In the genomic region with DNA sequence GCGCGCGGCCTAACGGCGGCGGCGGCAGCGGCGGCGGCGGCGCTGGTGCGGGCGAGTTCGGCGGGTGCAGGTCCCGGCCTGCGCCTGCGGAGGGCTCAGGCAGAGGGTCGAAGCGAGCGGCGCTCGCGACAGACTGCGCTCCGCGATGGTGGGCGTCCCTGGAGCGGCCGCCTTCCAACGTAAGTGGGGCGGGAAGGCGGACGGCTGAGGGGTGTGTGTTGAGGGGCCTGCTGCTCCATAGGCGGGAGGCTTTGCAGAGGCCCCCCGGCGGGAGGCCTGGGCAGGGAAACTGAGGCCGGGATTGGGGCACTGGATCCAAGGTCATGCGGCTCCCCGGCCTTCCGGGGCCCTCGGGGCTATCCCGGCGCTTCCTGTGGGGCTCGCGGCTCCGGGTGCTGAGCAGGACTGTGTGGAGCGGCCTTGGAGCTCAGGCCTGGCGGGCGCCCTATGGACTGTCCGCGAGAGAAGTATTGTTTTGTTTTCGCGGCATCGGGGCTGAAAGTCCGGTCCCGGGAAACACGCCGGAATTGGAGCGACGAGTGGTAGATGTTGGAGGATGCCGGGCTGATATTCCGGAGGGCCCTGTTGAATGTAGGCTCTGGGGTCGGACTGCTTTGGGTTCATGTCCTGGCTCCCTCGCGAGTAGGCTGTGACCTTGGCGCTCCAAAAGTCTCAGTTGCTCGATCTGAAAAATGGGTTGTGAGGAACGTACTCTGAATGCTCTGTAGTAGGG, we compare ENCODE assay signal across 7 mouse cellular contexts. TPM values are rescaled to one million over a fixed set of nuclear protein-coding genes. Genes with fewer than 3 reads are reported as not detected.
DNase-seq lines count a peak whose midpoint lies in the region; ATAC-seq and TF ChIP-seq lines count a peak whose summit lies in the region.

Gene Cbfa2t2 (plus strand): TSS at position 24 of the 733 bp plus-strand sequence.

- H3K79me2 ChIP-seq in CH12.LX (replicated peaks; ENCODE audit: control insufficient read depth, extremely low read depth, insufficient read depth, poor library complexity, severe bottlenecking), result peaks cover 23% of the 10 kb centered on the region

- ATAC-seq in heart, embryonic 16.5 days (replicated peaks; ENCODE audit: extremely low read depth, insufficient read depth, low FRiP score), result peak; percentile 71
- peak; percentile 87 for ATAC-seq in lung, embryonic 14.5 days (ENCODE audit: insufficient read depth)
- no peak for ATAC-seq in neutrophil, adult 5-6 weeks (ENCODE audit: extremely low read depth, insufficient number of reproducible peaks, low FRiP score, poor library complexity, severe bottlenecking)

- TF ChIP-seq CTCF in CH12.LX (conservative IDR thresholded peaks at IDR 0.05 in 1 of 2, IDR thresholded peaks at IDR 0.05 in 1 of 2; ENCODE audit: low read depth in 2 of 2, low read length in 2 of 2), result no peak
- no peak for TF ChIP-seq CTCF in embryonic fibroblast, embryonic 13.5 days (IDR thresholded peaks at IDR 0.05; ENCODE audit: borderline replicate concordance, insufficient read depth, low read length)
- TF ChIP-seq CTCF in lung, embryonic 14.5 days (IDR thresholded peaks at IDR 0.05; ENCODE audit: low read depth), result no peak

- peaks cover 0 to 1% of the 10 kb centered on the region in 2 experiments for H3K36me3 ChIP-seq in CH12.LX (replicated peaks in 1 of 2; ENCODE audit: control insufficient read depth in 1 of 2, insufficient read depth in 1 of 2, low read length in 1 of 2)
- no peaks in the 10 kb centered on the region for H3K36me3 ChIP-seq in heart, embryonic 16.5 days (ENCODE audit: control insufficient read depth, insufficient read depth)
- H3K36me3 ChIP-seq in lung, embryonic 14.5 days (ENCODE audit: insufficient read depth), result no peaks in the 10 kb centered on the region

- H3K9ac ChIP-seq in CH12.LX (ENCODE audit: insufficient read depth, low read depth), result peak within 1 kb of the TSS; percentile 94
- peak within 1 kb of the TSS; percentile 99 for H3K9ac ChIP-seq in heart, embryonic 16.5 days (ENCODE audit: low read length)
- H3K9ac ChIP-seq in lung, embryonic 14.5 days, result peak within 1 kb of the TSS; percentile 97

- no peaks in the 10 kb centered on the region for H3K9me3 ChIP-seq in CH12.LX (replicated peaks; ENCODE audit: low read length)
- H3K9me3 ChIP-seq in heart, embryonic 16.5 days (replicated peaks; ENCODE audit: control insufficient read depth, low read length), result no peaks in the 10 kb centered on the region
- no peaks in the 10 kb centered on the region for H3K9me3 ChIP-seq in lung, embryonic 14.5 days (ENCODE audit: low read depth, low read length)

- TF ChIP-seq POLR2A in CH12.LX (IDR thresholded peaks at IDR 0.05; ENCODE audit: low read depth, low read length), result no peak
- TF ChIP-seq POLR2A in embryonic fibroblast, embryonic 13.5 days (IDR thresholded peaks at IDR 0.05; ENCODE audit: low read depth, low read length), result no peak

- in situ Hi-C loops in CH12.LX (cut with MboI; ENCODE audit: low pct_ligation_motif_present, low pct_unique_long_range_greater_than_20kb, low sequenced_read_pairs), result no loop called here

- under 1% methylated on average over 54 of the region's 70 CpGs for WGBS in heart, embryonic 16.5 days
- under 1% methylated on average over 50 of the region's 70 CpGs for WGBS in lung, embryonic 14.5 days

- TF ChIP-seq EP300 in CH12.LX (IDR thresholded peaks at IDR 0.05; ENCODE audit: low read length), result no peak

- H3K27ac ChIP-seq in CH12.LX (ENCODE audit: insufficient read depth, low read depth), result peak within 1 kb of the TSS; percentile 8; the same call in 1 of the 2 replicates
- peak within 1 kb of the TSS; percentile 79 for H3K27ac ChIP-seq in embryonic fibroblast, embryonic 13.5 days (ENCODE audit: insufficient read depth, low read length)
- peak within 1 kb of the TSS; percentile 98 for H3K27ac ChIP-seq in heart, embryonic 16.5 days (ENCODE audit: low read length)
- H3K27ac ChIP-seq in lung, embryonic 14.5 days (ENCODE audit: low read depth), result peak within 1 kb of the TSS; percentile 96

- H3K4me2 ChIP-seq in CH12.LX (ENCODE audit: insufficient read depth, low read depth, poor library complexity, severe bottlenecking), result peak within 1 kb of the TSS; percentile 48
- H3K4me2 ChIP-seq in heart, embryonic 16.5 days (ENCODE audit: low read depth, low read length), result peak within 1 kb of the TSS; percentile 76
- H3K4me2 ChIP-seq in lung, embryonic 14.5 days, result peak within 1 kb of the TSS; percentile 64

- peak within 1 kb of the TSS; percentile 74 to 94 (median 89) for H3K4me3 ChIP-seq in CH12.LX (replicated peaks in 1 of 3; ENCODE audit: low read depth in 2 of 3, low read length in 2 of 3, poor library complexity in 1 of 3)
- H3K4me3 ChIP-seq in embryonic fibroblast, embryonic 13.5 days (ENCODE audit: insufficient read depth, low read length), result peak within 1 kb of the TSS; percentile 77
- H3K4me3 ChIP-seq in heart, embryonic 16.5 days (ENCODE audit: low read length), result peak within 1 kb of the TSS; percentile 97
- peak within 1 kb of the TSS; percentile 91 for H3K4me3 ChIP-seq in lung, embryonic 14.5 days (ENCODE audit: low read depth, low read length)

- dilution Hi-C loops in CH12.LX (cut with MboI; ENCODE audit: extremely low pct_ligation_motif_present, extremely low pct_unique_long_range_greater_than_20kb, low sequenced_read_pairs), result no loop called here

- TF ChIP-seq RAD21 in CH12.LX (IDR thresholded peaks at IDR 0.05; ENCODE audit: low read depth, low read length), result no peak

- DNase-seq in CH12.LX (ENCODE audit: extremely low read depth), result peak; percentile 32
- DNase-seq in adrenal gland, adult (ENCODE audit: inconsistent age in 2 of 2, low spot score in 1 of 2), result peak; percentile 81 to 93
- peak; percentile 77 for DNase-seq in kidney, postnatal 10 days
- peak; percentile 70 for DNase-seq in lung, embryonic 14.5 days

- peaks cover 5 to 35% of the 10 kb centered on the region in 2 experiments; a peak in 3 of 4 replicates for H3K4me1 ChIP-seq in CH12.LX (ENCODE audit: control insufficient read depth in 1 of 2, insufficient read depth in 2 of 2)
- peaks cover 6% of the 10 kb centered on the region; the same call in 1 of the 2 replicates for H3K4me1 ChIP-seq in embryonic fibroblast, embryonic 13.5 days (ENCODE audit: control insufficient read depth, insufficient read depth, low read length)
- H3K4me1 ChIP-seq in heart, embryonic 16.5 days (ENCODE audit: control insufficient read depth, insufficient read depth, low read length), result peaks cover 27% of the 10 kb centered on the region
- H3K4me1 ChIP-seq in lung, embryonic 14.5 days (ENCODE audit: insufficient read depth), result 0 out of 2 replicates have a peak, but pooled peaks cover 3% of the 10 kb centered on the region

- H3K27me3 ChIP-seq in CH12.LX (replicated peaks), result no peaks in the 10 kb centered on the region
- H3K27me3 ChIP-seq in heart, embryonic 16.5 days (ENCODE audit: control insufficient read depth, insufficient read depth, low read length), result no peaks in the 10 kb centered on the region
- H3K27me3 ChIP-seq in lung, embryonic 14.5 days (ENCODE audit: insufficient read depth, low read length), result no peaks in the 10 kb centered on the region

TF ChIP-seq in CH12.LX, 34 proteins besides CTCF, POLR2A, EP300 and RAD21:
- TF ChIP-seq MXI1 (IDR thresholded peaks at IDR 0.05; ENCODE audit: low read depth, low read length) (no peak), KAT2A (IDR thresholded peaks at IDR 0.05; ENCODE audit: insufficient replicate concordance, low read length) (no peak)

RNA-seq across cellular contexts. Expression of gene Cbfa2t2, which starts in this region (rescaled TPM):
- total RNA-seq in CH12.LX (2012; rRNA removed), result 5.5 and 6.0 TPM in 2 replicates
- 7.0 and 7.4 TPM in 2 replicates for total RNA-seq in CH12.LX (2014; rRNA removed)
- polyA plus RNA-seq in CH12.LX (2012; ENCODE audit: insufficient read length, low read depth), result 10.5 and 12.6 TPM in 2 replicates
- polyA plus RNA-seq in embryonic fibroblast, embryonic 13.5 days (2011; ENCODE audit: insufficient read length, low read depth, missing spikeins), result 36.8 and 47.6 TPM in 2 replicates
- polyA plus RNA-seq in heart, embryonic 16.5 days (2015; fragmentation: Nextera tagmentation; extraction: Ambion mirVana), result 28.5 and 29.7 TPM in 2 replicates
- 39.8 and 40.5 TPM in 2 replicates for polyA plus RNA-seq in lung, embryonic 14.5 days (2014; fragmentation: Nextera tagmentation; extraction: Ambion mirVana)
- total RNA-seq in neutrophil, adult 5-6 weeks (2017), result 23.9 and 24.7 TPM in 2 replicates

Comparison
In these comparisons a context has a peak if more than half of its experiments do, and no peak if none do; other contexts are left out.
1. DNase-seq: peak in every context shown above with its lines; median percentile 87 in adrenal gland, adult; 77 in kidney, postnatal 10 days; 70 in lung, embryonic 14.5 days; 32 in CH12.LX.
2. H3K27ac ChIP-seq: peak in every context shown above with its lines; median percentile 98 in heart, embryonic 16.5 days; 96 in lung, embryonic 14.5 days; 79 in embryonic fibroblast, embryonic 13.5 days; 8 in CH12.LX.